Mouse (Mus musculus) heart, postnatal 0 days (tissue): ENCODE results near the gene Atp1a1. TPM values are rescaled to one million over a fixed set of nuclear protein-coding genes. Genes with fewer than 3 reads are reported as not detected.

Experiments used
- ATAC-seq: fragments of 200-750 bp; cut with Nextera tagmentation; 2 replicates; pipeline ENCODE4 v1.8.0; 2017; ENCODE audit warnings: low read depth, moderate number of reproducible peaks, moderate library complexity; ENCODE audit not compliant: insufficient read depth
- DNase-seq: peaks from one replicate; pipeline ENCODE4 v3.0.0-alpha.2; 2016; ENCODE audit warnings: low spot score
- H3K27ac ChIP-seq: fragments of 300-500 bp; sonication (generic); 2 replicates; pipeline ENCODE4 v1.5.1; 2014; ENCODE audit warnings: low read depth, mild to moderate bottlenecking
- H3K27me3 ChIP-seq: fragments of 300-500 bp; sonication (generic); 2 replicates; pipeline ENCODE4 v1.6.1; 2014; ENCODE audit warnings: low read length, mixed read lengths; ENCODE audit not compliant: control insufficient read depth, insufficient read depth
- H3K36me3 ChIP-seq: fragments of 300-500 bp; sonication (generic); replicated peaks from 2 replicates; pipeline ENCODE4 v1.6.1; 2014; ENCODE audit warnings: low read length, mixed read lengths; ENCODE audit not compliant: control insufficient read depth, insufficient read depth
- H3K4me1 ChIP-seq: fragments of 300-500 bp; sonication (generic); 2 replicates; pipeline ENCODE4 v1.6.1; 2014; ENCODE audit warnings: antibody characterized with exemption; ENCODE audit not compliant: control insufficient read depth, insufficient read depth
- H3K4me2 ChIP-seq: fragments of 300-500 bp; sonication (generic); 2 replicates; pipeline ENCODE4 v1.6.1; 2014; ENCODE audit warnings: low read depth, mild to moderate bottlenecking, low read length, moderate library complexity
- H3K4me3 ChIP-seq: fragments of 300-500 bp; sonication (generic); 2 replicates; pipeline ENCODE4 v1.5.1; 2014; ENCODE audit warnings: low read depth, low read length
- H3K9ac ChIP-seq: fragments of 300-500 bp; sonication (generic); replicated peaks from 2 replicates; pipeline ENCODE4 v1.6.1; 2014; ENCODE audit warnings: low read depth, low read length, mixed read lengths
- H3K9me3 ChIP-seq: fragments of 300-500 bp; sonication (generic); replicated peaks from 2 replicates; pipeline ENCODE4 v1.6.1; 2016; ENCODE audit warnings: low read length; ENCODE audit not compliant: control insufficient read depth
- CTCF ChIP-seq: IDR thresholded peaks from 2 replicates; pipeline ENCODE4 v1.5.1; 2016; ENCODE audit warnings: antibody characterized with exemption, control low read depth, low read depth
- EP300 ChIP-seq: IDR thresholded peaks from 2 replicates; pipeline ENCODE4 v1.6.1; 2016; ENCODE audit warnings: antibody characterized with exemption, low read depth
- WGBS: fragments of 180-500 bp; shearing (Covaris S2); extraction: QIAGEN DNeasy Blood & Tissue Kit; methylation state at CpG from one replicate; pipeline ENCODE4 v1.1.7; 2014; 5-methylcytosine and 5-hydroxymethylcytosine counted together
- polyA plus RNA-seq: library from polyadenylated mRNA; unstranded; fragments of >200 nt; fragmentation: Nextera tagmentation; extraction: Ambion mirVana; gene quantifications from 2 replicates; pipeline ENCODE4 v1.2.1, GENCODE M21; 2015
- total RNA-seq: library from RNA; depleted of rRNA; stranded (reverse); fragments of >200 nt; gene quantifications from 2 replicates; pipeline ENCODE4 v1.2.3, GENCODE M21; 2014; ENCODE audit warnings: low replicate concordance

Gene Atp1a1
- total and polyA plus RNA-seq, 2 experiments from 2014 or later: 257 to 914 TPM

- Histone ChIP-seq H3K9ac (no peak overlapping the region; the same call in 1 of the 2 replicates), H3K36me3 (peaks cover 35% of the 10 kb centered on the region), H3K4me2 (peak overlapping the region; percentile 85), H3K27ac (peak overlapping the region; percentile 100), H3K27me3 (no peaks in the 10 kb centered on the region), H3K4me3 (0 out of 2 replicates have a peak overlapping the region, but pooled peaks have one; percentile 7), H3K9me3 (no peaks in the 10 kb centered on the region), H3K4me1 (peaks cover 67% of the 10 kb centered on the region)
- DNase-seq (peak; percentile 77), ATAC-seq (peak; percentile 9; the same call in 1 of the 2 replicates)
- TF ChIP-seq EP300 (no peak), CTCF (no peak)
- 11% methylated on average over 8 of the region's 8 CpGs for WGBS
Measured at GRCm38 (mm10) chr3:101596686-101597085, 7.8 kb downstream of the Atp1a1 start.

- Histone ChIP-seq H3K9ac (peak overlapping the region; percentile 38), H3K4me1 (peaks cover 61% of the 10 kb centered on the region), H3K36me3 (peaks cover 42% of the 10 kb centered on the region), H3K27ac (peak overlapping the region; percentile 100), H3K4me2 (peak overlapping the region; percentile 85), H3K4me3 (0 out of 2 replicates have a peak overlapping the region, but pooled peaks have one; percentile 7), H3K27me3 (no peaks in the 10 kb centered on the region), H3K9me3 (no peaks in the 10 kb centered on the region)
- peak; percentile 79 for ATAC-seq
- 17% methylated on average over 14 of the region's 14 CpGs for WGBS
- peak; percentile 91 for DNase-seq
- TF ChIP-seq CTCF (no peak), EP300 (peak; percentile 33; the same call in 1 of the 2 replicates)
Measured at GRCm38 (mm10) chr3:101595866-101596630, 8.4 kb downstream of the Atp1a1 start.

GRCm38 (mm10) chr3:101594982-101595381 lies 9.5 kb downstream of the Atp1a1 start:
- 49% methylated on average over 5 of the region's 5 CpGs for WGBS
- TF ChIP-seq EP300 (no peak), CTCF (no peak)
- H3K36me3 ChIP-seq: peaks cover 52% of the 10 kb centered on the region
- no peaks in the 10 kb centered on the region for H3K9me3 ChIP-seq
- H3K4me1 ChIP-seq: peaks cover 60% of the 10 kb centered on the region
- DNase-seq (no peak), ATAC-seq (no peak)
- H3K27ac ChIP-seq: peak overlapping the region; percentile 100
- peak overlapping the region; percentile 38 for H3K9ac ChIP-seq
- no peak overlapping the region for H3K4me3 ChIP-seq
- H3K4me2 ChIP-seq: no peak overlapping the region; the same call in 1 of the 2 replicates
- H3K27me3 ChIP-seq: no peaks in the 10 kb centered on the region

- TF ChIP-seq CTCF: no peak
- TF ChIP-seq EP300: no peak
- H3K9me3 ChIP-seq: no peaks in the 10 kb centered on the region
- peaks cover 69% of the 10 kb centered on the region for H3K36me3 ChIP-seq
- 51% methylated on average over 7 of the region's 7 CpGs for WGBS
- no peak overlapping the region for H3K4me2 ChIP-seq
- DNase-seq: no peak
- H3K27ac ChIP-seq: peak overlapping the region; percentile 100
- H3K27me3 ChIP-seq: no peaks in the 10 kb centered on the region
- peaks cover 44% of the 10 kb centered on the region for H3K4me1 ChIP-seq
- H3K4me3 ChIP-seq: no peak overlapping the region
- no peak overlapping the region for H3K9ac ChIP-seq
- ATAC-seq: no peak
Measured at GRCm38 (mm10) chr3:101593266-101593651, 11.2 kb downstream of the Atp1a1 start.

GRCm38 (mm10) chr3:101592281-101593265 lies 11.9 kb downstream of the Atp1a1 start:
- Histone ChIP-seq H3K27me3 (no peaks in the 10 kb centered on the region), H3K27ac (peak overlapping the region; percentile 100), H3K4me3 (no peak overlapping the region), H3K4me2 (no peak overlapping the region), H3K9me3 (no peaks in the 10 kb centered on the region), H3K36me3 (peaks cover 76% of the 10 kb centered on the region), H3K4me1 (peaks cover 37% of the 10 kb centered on the region), H3K9ac (no peak overlapping the region)
- no peak for ATAC-seq
- WGBS: 66% methylated on average over 21 of the region's 21 CpGs
- DNase-seq: no peak
- TF ChIP-seq EP300: no peak
